Mouse (Mus musculus) kidney, embryonic 15.5 days (tissue): ENCODE data around the gene Fam171a1. TPM values are rescaled to one million over a fixed set of nuclear protein-coding genes. Genes with fewer than 3 reads are reported as not detected.
A peak's percentile ranks its signal among the peaks of the same experiment; 100 is the strongest.

Experiments used
- ATAC-seq: fragments of 200-750 bp; cut with Nextera tagmentation; replicated peaks from 2 replicates; pipeline ENCODE4 v1.8.0; 2017; ENCODE audit warnings: moderate TSS enrichment; ENCODE audit not compliant: low FRiP score
- H3K27ac ChIP-seq: fragments of 300-500 bp; sonication (generic); 2 replicates; pipeline ENCODE4 v1.5.1; 2015; ENCODE audit warnings: mild to moderate bottlenecking, inconsistent platforms
- H3K27me3 ChIP-seq: fragments of 300-500 bp; sonication (generic); 2 replicates; pipeline ENCODE4 v1.6.1; 2015; ENCODE audit warnings: inconsistent platforms
- H3K36me3 ChIP-seq: fragments of 300-500 bp; sonication (generic); 2 replicates; pipeline ENCODE4 v1.6.1; 2015; ENCODE audit warnings: inconsistent platforms
- H3K4me1 ChIP-seq: fragments of 300-500 bp; sonication (generic); 2 replicates; pipeline ENCODE4 v1.6.1; 2015; ENCODE audit warnings: inconsistent platforms
- H3K4me2 ChIP-seq: fragments of 300-500 bp; sonication (generic); 2 replicates; pipeline ENCODE4 v1.6.1; 2015; ENCODE audit warnings: moderate library complexity, mild to moderate bottlenecking, inconsistent platforms
- H3K4me3 ChIP-seq: fragments of 300-500 bp; sonication (generic); replicated peaks from 2 replicates; pipeline ENCODE4 v1.5.1; 2015; ENCODE audit warnings: mild to moderate bottlenecking, inconsistent platforms
- H3K9ac ChIP-seq: fragments of 300-500 bp; sonication (generic); 2 replicates; pipeline ENCODE4 v1.6.1; 2015; ENCODE audit warnings: mild to moderate bottlenecking, inconsistent platforms
- H3K9me3 ChIP-seq: fragments of 300-500 bp; sonication (generic); replicated peaks from 2 replicates; pipeline ENCODE4 v1.6.1; 2016; ENCODE audit warnings: inconsistent platforms
- WGBS: fragments of 180-500 bp; shearing (Covaris S2); methylation state at CpG from one replicate; pipeline ENCODE4 v1.1.7; 2015; ENCODE audit warnings: mixed read lengths; 5-methylcytosine and 5-hydroxymethylcytosine counted together
- polyA plus RNA-seq: library from polyadenylated mRNA; unstranded; fragments of >200 nt; fragmentation: Nextera tagmentation; extraction: Ambion mirVana; gene quantifications from 2 replicates; pipeline ENCODE4 v1.2.1, GENCODE M21; 2015

The Fam171a1 gene
- polyA plus RNA-seq, 1 experiment from 2014 or later: 57.1 TPM

DNA sequence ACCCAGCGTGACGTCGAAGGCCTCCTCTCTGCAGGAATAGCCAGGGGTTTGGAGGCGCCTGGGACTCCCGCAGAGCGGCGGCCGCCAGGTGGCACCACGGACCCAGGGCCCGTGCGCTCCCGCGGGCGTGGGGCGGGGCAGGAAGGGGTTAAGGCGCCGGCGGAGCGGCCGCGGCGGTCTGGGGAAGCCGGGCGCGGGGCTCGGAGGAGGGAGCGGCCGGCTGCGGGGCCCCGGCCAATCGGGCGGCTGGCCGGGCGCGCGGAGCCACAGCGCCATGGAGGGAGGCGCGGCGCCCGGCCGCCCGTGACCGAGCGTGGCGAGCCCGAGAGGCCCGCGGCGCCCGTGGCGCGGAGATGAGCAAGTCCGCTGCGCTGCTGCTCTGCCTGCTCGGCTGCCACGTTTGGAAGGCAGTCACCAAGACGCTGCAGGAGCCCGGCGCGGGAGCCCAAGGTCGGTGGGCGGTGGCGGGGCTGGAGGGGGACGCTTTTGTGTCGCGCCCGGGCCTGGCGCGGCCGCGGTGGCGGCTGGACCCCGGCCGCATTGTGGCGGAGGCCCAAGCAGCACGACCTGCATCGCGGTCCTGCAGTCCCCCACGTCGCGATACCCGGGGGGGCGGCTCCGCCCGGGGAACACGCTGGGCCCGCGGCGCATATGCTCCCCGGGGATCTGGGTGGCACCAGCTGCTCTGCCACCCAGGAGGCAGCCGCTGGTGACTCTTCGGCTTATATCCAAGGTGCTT is 4.3 kb downstream of the Fam171a1 start:
- Histone ChIP-seq H3K9me3 (no peaks in the 10 kb centered on the region), H3K36me3 (no peaks in the 10 kb centered on the region), H3K4me1 (peaks cover 23% of the 10 kb centered on the region), H3K9ac (peak overlapping the region; percentile 89), H3K27ac (peak overlapping the region; percentile 94), H3K27me3 (no peaks in the 10 kb centered on the region), H3K4me3 (peak overlapping the region; percentile 82), H3K4me2 (peak overlapping the region; percentile 67)
- peak; percentile 95 for ATAC-seq
- under 1% methylated on average over 72 of the region's 93 CpGs for WGBS

DNA sequence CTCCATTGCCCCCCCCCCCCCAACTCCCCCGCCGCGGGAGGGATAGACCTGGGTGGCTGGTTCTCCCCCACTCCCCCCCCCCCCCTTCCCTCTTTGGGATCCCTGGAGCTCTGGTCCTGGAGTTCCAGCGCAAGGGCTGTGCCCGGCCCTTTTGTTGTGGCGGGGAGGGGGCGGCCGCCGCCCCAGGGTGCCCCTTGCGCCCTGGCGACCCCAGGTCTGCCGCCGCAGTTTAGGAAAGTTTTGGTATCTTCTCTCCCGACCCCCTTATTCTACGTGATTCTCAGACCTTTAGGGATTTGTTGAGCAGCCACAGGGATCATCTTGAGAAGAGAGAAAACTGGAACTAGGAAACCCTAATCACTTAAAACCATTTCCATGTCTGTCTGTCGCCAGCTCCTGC is 4.9 kb downstream of the Fam171a1 start:
- Histone ChIP-seq H3K4me1 (peaks cover 28% of the 10 kb centered on the region), H3K27ac (peak overlapping the region; percentile 94), H3K9me3 (no peaks in the 10 kb centered on the region), H3K9ac (peak overlapping the region; percentile 89), H3K4me2 (peak overlapping the region; percentile 67), H3K27me3 (no peaks in the 10 kb centered on the region), H3K4me3 (peak overlapping the region; percentile 82), H3K36me3 (no peaks in the 10 kb centered on the region)
- ATAC-seq: peak; percentile 17
- WGBS: 0% methylated on average over 15 of the region's 16 CpGs

DNA sequence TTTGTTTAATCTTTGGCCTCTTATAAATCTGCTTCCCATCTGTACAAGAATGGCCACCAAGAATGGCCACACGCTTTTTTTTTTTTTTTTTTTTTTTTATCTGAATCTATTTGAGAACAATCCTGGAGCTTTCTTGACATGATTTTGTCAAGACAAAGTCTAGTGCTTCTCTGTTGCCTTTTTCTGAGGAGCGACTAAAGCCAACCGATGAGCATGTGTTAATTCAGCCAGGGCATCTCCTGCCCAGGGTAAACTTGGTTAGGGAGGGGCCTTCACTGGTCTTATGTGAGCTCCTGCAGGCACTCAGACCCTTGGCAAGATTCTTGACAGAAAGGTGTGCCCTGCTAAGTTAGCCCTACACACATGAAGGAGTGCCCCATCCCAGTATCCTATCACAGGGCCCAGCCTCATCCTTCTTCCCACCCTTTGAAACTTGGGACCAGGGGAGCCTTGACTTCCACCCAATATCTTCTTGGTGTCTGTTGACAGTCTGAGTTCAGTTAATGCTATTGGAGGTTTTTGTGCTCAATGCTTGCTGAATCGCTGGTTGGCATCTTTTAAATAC is 5.4 kb downstream of the Fam171a1 start:
- Histone ChIP-seq H3K36me3 (no peaks in the 10 kb centered on the region), H3K27me3 (no peaks in the 10 kb centered on the region), H3K4me2 (peak overlapping the region; percentile 67), H3K27ac (peak overlapping the region; percentile 94), H3K4me3 (peak overlapping the region; percentile 82), H3K4me1 (peaks cover 30% of the 10 kb centered on the region), H3K9me3 (no peaks in the 10 kb centered on the region), H3K9ac (peak overlapping the region; percentile 89)
- 21% methylated on average over 4 of the region's 4 CpGs for WGBS
- no peak for ATAC-seq

DNA sequence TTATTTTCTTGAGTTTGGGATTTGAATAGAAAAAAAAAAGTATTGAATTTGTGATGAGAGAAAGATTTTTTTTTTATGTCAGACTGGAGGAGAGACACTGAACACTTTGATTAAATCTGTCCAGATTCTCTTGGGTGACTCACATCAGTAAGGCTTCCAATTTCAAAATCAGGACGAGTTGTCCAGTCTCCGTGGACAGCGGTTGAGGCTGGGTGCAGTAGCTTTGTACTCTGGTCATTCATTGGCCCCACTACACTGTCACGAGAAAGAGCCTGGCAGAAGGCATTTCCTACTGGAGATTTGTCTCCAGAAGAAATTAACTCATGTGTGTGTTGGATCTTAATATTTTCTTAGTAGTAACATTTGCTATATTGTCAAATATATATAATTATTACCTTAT is 8.5 kb downstream of the Fam171a1 start:
- Histone ChIP-seq H3K27me3 (no peaks in the 10 kb centered on the region), H3K9me3 (no peaks in the 10 kb centered on the region), H3K36me3 (no peaks in the 10 kb centered on the region), H3K9ac (no peak overlapping the region), H3K4me1 (peaks cover 35% of the 10 kb centered on the region), H3K4me2 (no peak overlapping the region), H3K27ac (no peak overlapping the region), H3K4me3 (no peak overlapping the region)
- WGBS: 56% methylated on average over 4 of the region's 4 CpGs
- no peak for ATAC-seq

DNA sequence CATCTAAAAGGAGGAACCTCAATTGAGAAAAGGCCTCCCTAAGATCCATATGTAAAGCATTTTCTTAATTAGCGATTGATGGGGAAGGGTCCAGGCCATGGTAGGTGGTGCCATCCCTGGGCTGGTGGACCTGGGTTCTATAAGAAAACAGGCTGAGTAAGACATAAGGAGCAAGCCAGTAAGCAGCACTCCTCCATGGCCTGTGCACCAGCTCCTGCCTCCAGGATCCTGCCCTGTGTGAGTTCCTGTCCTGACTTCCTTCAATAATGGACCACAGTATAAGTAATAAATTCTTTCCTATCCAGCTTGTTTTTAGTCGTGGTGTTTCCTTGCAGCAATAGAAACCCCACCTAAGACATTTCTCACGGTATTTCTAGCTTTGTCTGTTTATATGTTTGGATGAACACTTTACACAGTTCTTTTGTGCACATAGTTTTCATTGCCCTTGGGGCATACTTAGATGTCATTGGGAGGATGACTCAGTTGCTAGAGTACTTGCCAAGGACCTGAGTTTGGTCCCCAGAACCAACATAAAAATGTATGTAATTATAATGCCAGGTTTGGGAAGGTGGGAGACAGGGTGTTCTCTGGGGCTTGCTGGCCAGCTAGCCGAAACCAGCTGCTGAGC is 13.3 kb downstream of the Fam171a1 start:
- H3K4me1 ChIP-seq: peaks cover 35% of the 10 kb centered on the region
- H3K36me3 ChIP-seq: no peaks in the 10 kb centered on the region
- 77% methylated on average over 4 of the region's 4 CpGs for WGBS
- H3K9me3 ChIP-seq: no peaks in the 10 kb centered on the region
- no peak overlapping the region for H3K4me2 ChIP-seq
- H3K4me3 ChIP-seq: no peak overlapping the region
- no peak for ATAC-seq
- no peaks in the 10 kb centered on the region for H3K27me3 ChIP-seq
- no peak overlapping the region for H3K9ac ChIP-seq
- H3K27ac ChIP-seq: 0 out of 2 replicates have a peak overlapping the region, but pooled peaks have one; percentile 83

DNA sequence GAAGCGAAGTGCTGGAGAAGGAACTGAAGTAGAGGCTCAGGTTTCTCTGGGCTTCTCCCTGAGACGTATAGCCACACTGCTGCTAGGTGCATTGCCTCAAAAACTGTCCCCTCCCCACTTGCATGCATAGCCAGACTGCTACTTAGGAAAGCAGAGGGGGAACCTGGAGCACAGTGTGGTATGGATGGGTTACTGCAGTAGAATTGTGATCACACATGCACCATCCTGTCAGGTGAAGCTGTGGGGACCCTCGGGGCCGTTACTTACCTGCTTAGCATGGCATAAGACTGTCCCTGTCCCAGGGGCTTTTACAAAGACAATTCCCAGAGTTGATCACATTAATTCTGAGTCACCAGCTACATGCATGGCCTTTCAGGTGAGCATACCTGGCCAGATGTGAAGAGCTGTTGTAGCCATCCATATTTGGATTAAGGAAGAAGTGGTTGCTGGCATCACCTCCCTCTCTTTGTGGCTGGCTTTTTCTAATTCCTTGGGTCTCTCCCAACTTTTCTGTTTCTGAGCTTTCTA is 14.4 kb downstream of the Fam171a1 start:
- Histone ChIP-seq H3K27me3 (no peaks in the 10 kb centered on the region), H3K36me3 (no peaks in the 10 kb centered on the region), H3K4me1 (peaks cover 38% of the 10 kb centered on the region), H3K27ac (peak overlapping the region; percentile 83), H3K4me3 (no peak overlapping the region), H3K4me2 (peak overlapping the region; percentile 31), H3K9ac (no peak overlapping the region), H3K9me3 (no peaks in the 10 kb centered on the region)
- 55% methylated on average over 4 of the region's 4 CpGs for WGBS
- peak; percentile 56 for ATAC-seq

DNA sequence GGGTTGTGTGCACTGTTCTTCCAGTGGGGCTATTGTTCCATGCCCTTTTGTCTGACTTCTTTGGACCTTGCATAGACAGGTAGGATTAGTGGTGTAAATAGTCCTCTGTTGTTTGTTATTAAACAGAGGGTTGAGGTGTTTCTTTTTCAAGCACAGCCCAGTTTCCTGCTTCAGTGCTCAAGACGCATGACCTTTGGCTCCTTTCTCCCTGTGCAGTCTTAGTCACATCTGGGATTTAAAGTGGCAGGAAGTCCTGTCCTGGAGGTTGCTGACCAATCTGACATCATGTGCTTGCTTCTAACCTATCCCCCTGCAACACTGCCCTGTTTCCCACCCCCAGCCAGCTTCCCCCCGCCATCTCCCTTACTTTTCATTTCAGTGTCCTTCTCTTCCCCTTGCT is 14.9 kb downstream of the Fam171a1 start:
- peak; percentile 89 for ATAC-seq
- Histone ChIP-seq H3K4me3 (no peak overlapping the region), H3K36me3 (no peaks in the 10 kb centered on the region), H3K27ac (peak overlapping the region; percentile 83), H3K9me3 (no peaks in the 10 kb centered on the region), H3K4me2 (peak overlapping the region; percentile 31; the same call in 1 of the 2 replicates), H3K9ac (no peak overlapping the region), H3K4me1 (peaks cover 38% of the 10 kb centered on the region), H3K27me3 (no peaks in the 10 kb centered on the region)
- 33% methylated on average over 2 of the region's 2 CpGs for WGBS

DNA sequence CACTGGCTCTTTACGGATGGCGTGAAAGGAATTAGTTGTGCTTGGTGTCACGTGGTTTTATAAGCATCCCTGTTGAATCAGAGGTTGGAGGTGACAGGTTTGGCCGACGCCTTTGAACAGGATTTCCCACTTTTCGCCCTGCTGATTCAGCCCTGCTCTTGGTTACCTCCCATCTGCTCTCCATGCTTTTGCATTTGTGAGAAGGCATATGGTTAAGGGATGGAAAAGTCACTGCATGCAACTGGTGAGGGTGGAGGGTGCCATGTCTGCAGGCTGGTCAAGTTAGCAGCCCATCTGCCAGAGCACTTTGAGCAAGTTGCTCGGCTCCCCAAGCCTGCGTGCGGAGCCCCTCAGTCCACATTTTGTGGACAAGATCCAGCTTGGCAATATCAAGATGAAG is 18.4 kb downstream of the Fam171a1 start:
- 71% methylated on average over 9 of the region's 9 CpGs for WGBS
- H3K4me2 ChIP-seq: no peak overlapping the region
- no peaks in the 10 kb centered on the region for H3K36me3 ChIP-seq
- no peaks in the 10 kb centered on the region for H3K27me3 ChIP-seq
- peaks cover 65% of the 10 kb centered on the region for H3K4me1 ChIP-seq
- ATAC-seq: no peak
- H3K9me3 ChIP-seq: no peaks in the 10 kb centered on the region
- no peak overlapping the region for H3K4me3 ChIP-seq
- H3K9ac ChIP-seq: no peak overlapping the region
- H3K27ac ChIP-seq: no peak overlapping the region

DNA sequence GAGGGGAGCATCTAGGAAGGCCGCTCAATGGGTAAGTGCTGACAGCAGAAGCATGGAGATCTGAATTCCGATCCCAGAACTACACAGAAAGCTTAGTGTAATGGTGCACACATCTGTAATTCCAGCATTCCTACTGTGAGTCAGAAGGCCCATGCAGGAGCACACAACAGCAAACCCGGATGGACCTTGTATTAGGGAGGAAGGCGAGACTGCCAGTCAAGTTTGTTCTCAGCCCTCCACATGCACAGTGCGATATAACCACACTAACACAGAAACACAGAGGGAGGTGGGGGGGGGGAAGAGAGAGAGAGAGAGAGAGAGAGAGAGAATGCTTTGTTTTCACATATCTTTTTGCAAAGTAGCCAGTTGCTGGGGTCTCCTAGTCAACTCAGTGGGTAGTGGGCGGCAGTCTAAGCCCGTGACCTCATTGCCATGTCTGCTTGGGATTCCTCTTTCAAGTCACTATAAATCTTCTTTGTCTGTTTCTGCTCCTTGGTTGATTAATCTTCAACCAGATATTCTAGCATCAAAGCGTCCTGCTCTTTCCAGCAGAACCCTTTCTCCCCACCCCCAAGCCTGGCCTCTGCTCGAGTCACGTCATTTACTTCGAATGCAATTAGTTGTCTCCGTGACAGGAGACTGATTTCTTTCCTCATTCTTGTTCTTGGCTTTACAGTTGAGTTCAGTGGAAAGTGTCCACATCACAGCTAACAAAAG is 20.7 kb downstream of the Fam171a1 start:
- Histone ChIP-seq H3K9ac (no peak overlapping the region), H3K4me3 (no peak overlapping the region), H3K9me3 (no peaks in the 10 kb centered on the region), H3K27ac (peak overlapping the region; percentile 92), H3K36me3 (no peaks in the 10 kb centered on the region), H3K4me1 (peaks cover 70% of the 10 kb centered on the region), H3K4me2 (peak overlapping the region; percentile 35), H3K27me3 (no peaks in the 10 kb centered on the region)
- ATAC-seq: peak; percentile 89
- 21% methylated on average over 12 of the region's 12 CpGs for WGBS

DNA sequence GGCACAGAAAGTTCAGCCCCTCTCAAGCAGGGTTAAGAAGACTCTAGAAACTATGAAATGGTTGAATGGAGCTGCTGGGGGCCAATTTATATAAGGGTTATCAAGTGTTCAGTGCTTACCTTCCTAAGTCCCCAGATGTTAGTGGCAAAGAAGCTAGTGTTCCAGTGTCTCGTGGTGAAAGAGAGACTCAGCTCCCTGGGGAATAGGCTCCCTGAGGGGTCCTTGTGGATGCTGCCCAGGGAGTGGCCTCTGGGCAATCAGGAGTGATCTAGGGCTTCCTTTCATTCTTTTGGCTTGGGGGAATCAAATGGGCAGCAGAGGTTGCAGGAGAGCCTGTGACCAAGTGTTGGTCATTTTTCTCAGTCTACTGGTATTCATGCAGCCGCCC is 21.3 kb downstream of the Fam171a1 start:
- H3K4me2 ChIP-seq: peak overlapping the region; percentile 35
- no peak overlapping the region for H3K9ac ChIP-seq
- ATAC-seq: no peak
- H3K4me1 ChIP-seq: peaks cover 73% of the 10 kb centered on the region
- no peak overlapping the region for H3K4me3 ChIP-seq
- no peaks in the 10 kb centered on the region for H3K9me3 ChIP-seq
- peak overlapping the region; percentile 92 for H3K27ac ChIP-seq
- WGBS: 40% methylated on average over 2 of the region's 2 CpGs
- no peaks in the 10 kb centered on the region for H3K27me3 ChIP-seq
- no peaks in the 10 kb centered on the region for H3K36me3 ChIP-seq

DNA sequence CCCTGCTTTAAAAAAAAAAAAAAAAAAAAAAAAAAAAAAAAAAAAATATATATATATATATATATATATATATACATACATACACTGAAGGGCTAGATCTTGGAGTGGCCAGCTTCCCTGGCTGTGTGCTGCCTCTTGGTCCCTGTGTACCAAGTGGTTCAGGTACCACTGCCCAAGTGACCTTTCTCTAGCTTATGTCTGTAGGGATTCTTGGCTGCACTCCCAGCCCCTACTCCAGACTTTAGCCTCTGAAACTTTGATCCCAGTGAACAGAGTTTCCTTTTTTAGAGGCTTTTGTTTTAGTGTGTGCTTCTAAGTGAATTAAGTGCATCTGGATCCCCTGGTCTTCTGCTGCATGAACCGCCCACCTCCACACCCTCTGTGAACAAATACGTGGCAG is 24.3 kb downstream of the Fam171a1 start:
- Histone ChIP-seq H3K36me3 (no peaks in the 10 kb centered on the region), H3K9me3 (no peaks in the 10 kb centered on the region), H3K9ac (no peak overlapping the region), H3K27ac (peak overlapping the region; percentile 32; the same call in 1 of the 2 replicates), H3K4me3 (no peak overlapping the region), H3K27me3 (no peaks in the 10 kb centered on the region), H3K4me2 (no peak overlapping the region), H3K4me1 (peaks cover 70% of the 10 kb centered on the region)
- no peak for ATAC-seq
- WGBS: 66% methylated on average over 2 of the region's 2 CpGs
